Mouse (Mus musculus): ENCODE data around the gene Plpp3.

GRCm38 (mm10) chr4:105186654-105187053, 29.5 kb downstream of the Plpp3 start:
- no peak for TF ChIP-seq CTCF (IDR thresholded peaks at IDR 0.05; ENCODE audit: low read depth)
- no peak for TF ChIP-seq EP300 (optimal IDR thresholded peaks at IDR 0.05)
